Mouse (Mus musculus): ENCODE results near the gene Csrp2. TPM values are rescaled to one million over a fixed set of nuclear protein-coding genes. Genes with fewer than 3 reads are reported as not detected.
A peak's percentile ranks its signal among the peaks of the same experiment; 100 is the strongest.

Gene Csrp2
- total and polyA plus RNA-seq, 2 experiments from 2014 or later: 193 to 375 TPM

- no peak overlapping the region for H3K4me2 ChIP-seq (ENCODE audit: low read depth, low read length)
- DNase-seq (ENCODE audit: low spot score) (no peak), ATAC-seq (ENCODE audit: insufficient read depth, low read depth) (no peak)
- no peaks in the 10 kb centered on the region for H3K27me3 ChIP-seq (ENCODE audit: control insufficient read depth, insufficient read depth, low read length)
- TF ChIP-seq EP300 (IDR thresholded peaks at IDR 0.05; ENCODE audit: low read depth) (no peak), CTCF (IDR thresholded peaks at IDR 0.05; ENCODE audit: low read depth) (no peak)
- H3K9ac ChIP-seq (replicated peaks; ENCODE audit: low read depth, low read length): no peak overlapping the region
- 87% methylated on average over 11 of the region's 11 CpGs for WGBS
- peaks cover 61% of the 10 kb centered on the region for H3K36me3 ChIP-seq (replicated peaks; ENCODE audit: control insufficient read depth, insufficient read depth, low read length)
- H3K4me3 ChIP-seq (ENCODE audit: low read depth, low read length): no peak overlapping the region
- no peaks in the 10 kb centered on the region for H3K9me3 ChIP-seq (replicated peaks; ENCODE audit: control insufficient read depth, low read length)
- no peak overlapping the region for H3K27ac ChIP-seq (ENCODE audit: low read depth)
- no peaks in the 10 kb centered on the region for H3K4me1 ChIP-seq (ENCODE audit: control insufficient read depth, insufficient read depth)
Measured at GRCm38 (mm10) chr10:110944175-110944574, 24.6 kb downstream of the Csrp2 start.

GRCm38 (mm10) chr10:110945966-110946365 lies 26.4 kb downstream of the Csrp2 start:
- Histone ChIP-seq H3K9me3 (replicated peaks; ENCODE audit: control insufficient read depth, low read length) (no peaks in the 10 kb centered on the region), H3K4me3 (ENCODE audit: low read depth, low read length) (no peak overlapping the region), H3K4me1 (ENCODE audit: control insufficient read depth, insufficient read depth) (no peaks in the 10 kb centered on the region), H3K27ac (ENCODE audit: low read depth) (peak overlapping the region; percentile 11; the same call in 1 of the 2 replicates), H3K36me3 (replicated peaks; ENCODE audit: control insufficient read depth, insufficient read depth, low read length) (peaks cover 65% of the 10 kb centered on the region), H3K9ac (replicated peaks; ENCODE audit: low read depth, low read length) (no peak overlapping the region), H3K4me2 (ENCODE audit: low read depth, low read length) (no peak overlapping the region), H3K27me3 (ENCODE audit: control insufficient read depth, insufficient read depth, low read length) (no peaks in the 10 kb centered on the region)
- 75% methylated on average over 12 of the region's 12 CpGs for WGBS
- TF ChIP-seq CTCF (IDR thresholded peaks at IDR 0.05; ENCODE audit: low read depth): no peak
- TF ChIP-seq EP300 (IDR thresholded peaks at IDR 0.05; ENCODE audit: low read depth): no peak
- no peak for ATAC-seq (ENCODE audit: insufficient read depth, low read depth)
- no peak for DNase-seq (ENCODE audit: low spot score)

GRCm38 (mm10) chr10:110947574-110947973 lies 28.0 kb downstream of the Csrp2 start:
- H3K4me1 ChIP-seq (ENCODE audit: control insufficient read depth, insufficient read depth): peaks cover 7% of the 10 kb centered on the region
- no peak for ATAC-seq (ENCODE audit: insufficient read depth, low read depth)
- no peak overlapping the region for H3K4me3 ChIP-seq (ENCODE audit: low read depth, low read length)
- H3K9me3 ChIP-seq (replicated peaks; ENCODE audit: control insufficient read depth, low read length): no peaks in the 10 kb centered on the region
- no peak overlapping the region for H3K4me2 ChIP-seq (ENCODE audit: low read depth, low read length)
- 69% methylated on average over 4 of the region's 4 CpGs for WGBS
- no peaks in the 10 kb centered on the region for H3K27me3 ChIP-seq (ENCODE audit: control insufficient read depth, insufficient read depth, low read length)
- DNase-seq (ENCODE audit: low spot score): no peak
- no peak overlapping the region for H3K9ac ChIP-seq (replicated peaks; ENCODE audit: low read depth, low read length)
- H3K27ac ChIP-seq (ENCODE audit: low read depth): no peak overlapping the region
- TF ChIP-seq CTCF (IDR thresholded peaks at IDR 0.05; ENCODE audit: low read depth) (no peak), EP300 (IDR thresholded peaks at IDR 0.05; ENCODE audit: low read depth) (no peak)
- peaks cover 56% of the 10 kb centered on the region for H3K36me3 ChIP-seq (replicated peaks; ENCODE audit: control insufficient read depth, insufficient read depth, low read length)

GRCm38 (mm10) chr10:110951112-110951511 lies 31.5 kb downstream of the Csrp2 start:
- TF ChIP-seq EP300 (IDR thresholded peaks at IDR 0.05; ENCODE audit: low read depth) (no peak), CTCF (IDR thresholded peaks at IDR 0.05; ENCODE audit: low read depth) (no peak)
- DNase-seq (ENCODE audit: low spot score): no peak
- Histone ChIP-seq H3K9ac (replicated peaks; ENCODE audit: low read depth, low read length) (no peak overlapping the region), H3K36me3 (replicated peaks; ENCODE audit: control insufficient read depth, insufficient read depth, low read length) (peaks cover 41% of the 10 kb centered on the region), H3K4me2 (ENCODE audit: low read depth, low read length) (no peak overlapping the region), H3K4me3 (ENCODE audit: low read depth, low read length) (no peak overlapping the region), H3K9me3 (replicated peaks; ENCODE audit: control insufficient read depth, low read length) (no peaks in the 10 kb centered on the region), H3K27me3 (ENCODE audit: control insufficient read depth, insufficient read depth, low read length) (no peaks in the 10 kb centered on the region), H3K27ac (ENCODE audit: low read depth) (no peak overlapping the region), H3K4me1 (ENCODE audit: control insufficient read depth, insufficient read depth) (peaks cover 13% of the 10 kb centered on the region)
- 71% methylated on average over 1 of the region's 1 CpGs for WGBS
- no peak for ATAC-seq (ENCODE audit: insufficient read depth, low read depth)

- 51% methylated on average over 4 of the region's 4 CpGs for WGBS
Measured at GRCm38 (mm10) chr10:110951748-110952147, 32.2 kb downstream of the Csrp2 start.

GRCm38 (mm10) chr10:110952271-110952670 lies 32.7 kb downstream of the Csrp2 start:
- Histone ChIP-seq H3K4me2 (ENCODE audit: low read depth, low read length) (no peak overlapping the region), H3K4me1 (ENCODE audit: control insufficient read depth, insufficient read depth) (peaks cover 13% of the 10 kb centered on the region), H3K9ac (replicated peaks; ENCODE audit: low read depth, low read length) (no peak overlapping the region), H3K9me3 (replicated peaks; ENCODE audit: control insufficient read depth, low read length) (no peaks in the 10 kb centered on the region), H3K36me3 (replicated peaks; ENCODE audit: control insufficient read depth, insufficient read depth, low read length) (peaks cover 47% of the 10 kb centered on the region), H3K4me3 (ENCODE audit: low read depth, low read length) (no peak overlapping the region), H3K27ac (ENCODE audit: low read depth) (peak overlapping the region; percentile 93), H3K27me3 (ENCODE audit: control insufficient read depth, insufficient read depth, low read length) (no peaks in the 10 kb centered on the region)
- 77% methylated on average over 8 of the region's 8 CpGs for WGBS
- DNase-seq (ENCODE audit: low spot score) (no peak), ATAC-seq (ENCODE audit: insufficient read depth, low read depth) (no peak)
- TF ChIP-seq CTCF (IDR thresholded peaks at IDR 0.05; ENCODE audit: low read depth) (no peak), EP300 (IDR thresholded peaks at IDR 0.05; ENCODE audit: low read depth) (no peak)

More at GRCm38 (mm10) chr10:110951748-110952147, 32.2 kb downstream of the Csrp2 start:
- Histone ChIP-seq H3K4me3 (ENCODE audit: low read depth, low read length) (no peak overlapping the region), H3K4me1 (ENCODE audit: control insufficient read depth, insufficient read depth) (peaks cover 13% of the 10 kb centered on the region), H3K4me2 (ENCODE audit: low read depth, low read length) (no peak overlapping the region), H3K9ac (replicated peaks; ENCODE audit: low read depth, low read length) (no peak overlapping the region), H3K27me3 (ENCODE audit: control insufficient read depth, insufficient read depth, low read length) (no peaks in the 10 kb centered on the region), H3K9me3 (replicated peaks; ENCODE audit: control insufficient read depth, low read length) (no peaks in the 10 kb centered on the region), H3K36me3 (replicated peaks; ENCODE audit: control insufficient read depth, insufficient read depth, low read length) (peaks cover 45% of the 10 kb centered on the region), H3K27ac (ENCODE audit: low read depth) (peak overlapping the region; percentile 93)
- TF ChIP-seq EP300 (IDR thresholded peaks at IDR 0.05; ENCODE audit: low read depth): no peak
- no peak for ATAC-seq (ENCODE audit: insufficient read depth, low read depth)
- no peak for DNase-seq (ENCODE audit: low spot score)
